Mouse (Mus musculus): Measurements from ENCODE around the gene Mtf1.

The Mtf1 gene

DNA sequence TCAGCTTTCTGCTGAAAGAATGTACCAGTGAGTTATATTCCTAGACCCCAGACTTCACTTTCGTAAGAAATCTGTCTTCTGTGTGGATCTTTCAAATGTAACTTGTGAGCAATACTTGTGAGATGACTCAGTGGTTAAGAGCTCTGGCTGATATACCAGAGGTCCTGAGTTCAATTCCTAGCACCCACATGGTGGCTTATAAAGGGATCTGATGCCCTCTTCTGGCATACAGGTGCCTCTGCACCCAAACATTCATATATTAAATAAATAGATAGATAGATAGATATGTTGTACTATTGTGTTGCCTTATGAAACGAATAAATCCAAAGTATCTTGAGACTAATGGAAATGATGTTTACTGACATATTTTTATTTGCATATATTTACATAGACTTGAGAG, 5.0 kb upstream of the Mtf1 start:
- in situ Hi-C loops (cut with MboI; ENCODE audit: unreplicated experiment in 2 of 2) = no loop called here

- in situ Hi-C loops (cut with MboI; ENCODE audit: unreplicated experiment in 2 of 2) = loop anchor here in 1 of 2 experiments (5.0 to 10.0 kb wide), 2 partner anchors 45 to 88 kb away; partner anchors contain the start of gene Sf3a3
Observed at GRCm38 (mm10) chr4:124802309-124803260, 681 bp downstream of the Mtf1 start.

- in situ Hi-C loops (cut with MboI; ENCODE audit: unreplicated experiment in 2 of 2) = loop anchor here in 1 of 2 experiments (5.0 to 10.0 kb wide), 2 partner anchors 44 to 89 kb away; partner anchors contain the start of gene Sf3a3
Observed at GRCm38 (mm10) chr4:124803406-124803805, 1.5 kb downstream of the Mtf1 start.

DNA sequence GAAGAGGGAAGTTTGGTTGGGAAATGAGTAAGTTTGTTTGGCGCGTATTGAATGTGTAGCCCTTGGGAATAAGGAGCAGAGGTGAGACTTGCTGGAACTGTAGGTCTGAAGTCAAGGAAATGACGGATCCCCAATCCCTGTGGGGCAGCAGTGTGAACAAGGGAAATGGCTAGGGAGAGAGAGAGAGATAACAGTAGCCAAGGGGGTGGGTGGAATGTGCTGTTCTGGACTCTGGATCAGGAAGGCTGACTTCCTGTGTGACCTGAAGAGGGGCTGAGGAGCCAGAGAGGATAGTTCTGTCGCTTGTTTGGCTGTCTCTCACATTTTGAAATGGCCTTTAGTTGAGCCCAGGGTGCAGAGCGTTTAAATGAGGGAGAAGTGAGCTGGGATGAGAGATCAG, 6.6 kb downstream of the Mtf1 start:
- in situ Hi-C loops (cut with MboI; ENCODE audit: unreplicated experiment in 2 of 2) = loop anchor here (5.0 to 10.0 kb wide), 2 partner anchors 39 to 94 kb away; partner anchors contain the start of gene Sf3a3 (in 1 of the 2)

GRCm38 (mm10) chr4:124809136-124809883, 7.4 kb downstream of the Mtf1 start:
- in situ Hi-C loops (cut with MboI; ENCODE audit: unreplicated experiment in 2 of 2) = loop anchor here (5.0 to 10.0 kb wide), 2 partner anchors 38 to 95 kb away; partner anchors contain the start of gene Sf3a3 (in 1 of the 2)

DNA sequence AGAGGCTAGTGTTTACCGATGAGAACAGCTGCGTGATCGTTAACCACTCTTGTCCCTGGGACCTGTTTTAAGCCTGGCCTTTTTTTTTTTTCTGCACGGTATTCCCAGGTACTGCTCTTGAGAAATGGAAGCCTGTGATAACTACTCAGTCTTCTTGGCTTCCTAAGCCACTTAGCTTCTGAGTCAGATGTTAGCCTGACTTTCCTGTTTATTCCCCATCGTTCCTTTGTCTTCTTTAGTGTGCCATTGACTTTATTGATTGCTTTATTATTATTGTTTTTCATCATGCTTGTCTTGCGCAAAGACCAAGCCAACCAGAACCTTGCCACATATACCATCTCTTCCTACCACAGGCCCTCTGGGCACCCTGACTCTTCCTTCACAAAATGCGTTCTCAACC, 8.2 kb downstream of the Mtf1 start:
- in situ Hi-C loops (cut with MboI; ENCODE audit: unreplicated experiment in 2 of 2) = no loop called here

DNA sequence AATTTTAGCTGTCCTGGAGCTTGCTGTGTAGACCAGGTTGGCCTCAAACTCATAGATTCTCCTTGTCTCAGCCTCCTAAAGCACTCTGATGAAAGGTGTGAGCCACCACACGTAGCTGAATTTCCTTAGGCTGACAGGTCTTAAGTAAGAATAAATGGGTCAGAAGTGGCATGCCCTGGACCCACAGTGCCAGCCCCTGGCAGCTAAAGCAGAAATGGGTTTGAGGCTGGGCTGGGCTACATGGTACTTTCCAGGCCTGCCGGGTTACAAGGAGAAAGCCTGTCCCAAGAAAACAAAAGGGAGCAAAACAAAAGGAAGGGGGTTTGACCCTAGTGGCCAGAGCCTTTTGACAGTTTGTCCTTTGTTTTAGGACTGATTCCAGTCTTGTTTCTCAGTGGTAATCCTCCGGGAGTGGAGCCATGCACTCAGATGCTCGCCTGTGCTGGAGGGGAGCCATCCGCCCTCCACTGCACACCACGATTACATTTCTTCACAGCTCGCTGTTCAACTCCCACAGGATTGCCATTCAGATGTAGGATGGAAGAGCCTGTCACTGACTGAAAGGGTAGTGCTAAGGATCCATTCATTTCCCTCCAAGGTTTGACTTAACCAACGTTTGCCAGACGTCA, 9.6 kb downstream of the Mtf1 start:
- in situ Hi-C loops (cut with MboI; ENCODE audit: unreplicated experiment in 2 of 2) = no loop called here

GRCm38 (mm10) chr4:124815901-124816300, 14.0 kb downstream of the Mtf1 start:
- in situ Hi-C loops (cut with MboI; ENCODE audit: unreplicated experiment in 2 of 2) = no loop called here

- in situ Hi-C loops (cut with MboI; ENCODE audit: unreplicated experiment in 2 of 2) = no loop called here
Observed at GRCm38 (mm10) chr4:124817803-124818202, 15.9 kb downstream of the Mtf1 start.

DNA sequence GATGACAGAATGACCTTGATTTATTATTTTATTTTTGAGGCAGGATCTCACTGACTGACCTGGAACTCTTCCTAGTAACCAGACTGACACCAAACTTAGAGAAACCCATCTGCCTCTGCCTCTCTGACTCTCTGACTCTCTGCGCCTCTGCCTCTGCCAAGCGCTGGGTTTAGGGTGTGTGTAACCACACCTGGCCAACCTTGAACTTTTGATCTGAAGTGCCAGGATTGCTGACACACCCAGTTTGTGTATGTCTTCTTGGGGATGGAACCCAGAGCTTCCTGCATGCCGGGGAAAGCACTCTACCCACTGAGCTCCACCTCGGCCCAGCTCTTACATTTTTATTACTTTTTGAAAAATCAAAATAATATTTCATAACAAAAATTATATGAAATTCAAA, 16.9 kb downstream of the Mtf1 start:
- in situ Hi-C loops (cut with MboI; ENCODE audit: unreplicated experiment in 2 of 2) = no loop called here

- in situ Hi-C loops (cut with MboI; ENCODE audit: unreplicated experiment in 2 of 2) = no loop called here
Observed at GRCm38 (mm10) chr4:124824967-124825366, 23.1 kb downstream of the Mtf1 start.

GRCm38 (mm10) chr4:124825371-124825965, 23.6 kb downstream of the Mtf1 start:
- in situ Hi-C loops (cut with MboI; ENCODE audit: unreplicated experiment in 2 of 2) = no loop called here

DNA sequence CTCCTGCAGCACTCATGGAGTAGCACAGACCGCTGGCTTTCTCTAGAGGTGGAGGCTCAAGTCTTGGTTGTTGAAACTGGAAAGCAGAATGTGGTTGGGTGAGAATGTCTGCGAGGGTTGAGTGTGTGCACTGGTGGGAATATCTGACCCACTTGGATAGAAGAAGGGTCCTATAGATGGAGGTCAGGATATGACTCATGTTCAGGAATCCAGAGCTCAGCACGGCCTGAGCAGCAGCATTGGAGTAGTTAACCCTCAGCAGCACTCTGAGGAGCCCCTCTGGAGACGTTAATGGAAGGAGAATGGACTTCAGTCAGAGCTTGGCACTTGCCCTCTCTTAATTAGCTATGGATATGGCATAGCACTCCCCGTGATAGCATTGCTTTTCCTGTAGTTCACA, 27.8 kb downstream of the Mtf1 start:
- in situ Hi-C loops (cut with MboI; ENCODE audit: unreplicated experiment in 2 of 2) = no loop called here

- in situ Hi-C loops (cut with MboI; ENCODE audit: unreplicated experiment in 2 of 2) = no loop called here
Observed at GRCm38 (mm10) chr4:124832796-124833195, 30.9 kb downstream of the Mtf1 start.

- in situ Hi-C loops (cut with MboI; ENCODE audit: unreplicated experiment in 2 of 2) = no loop called here
Observed at GRCm38 (mm10) chr4:124838035-124838700, 36.3 kb downstream of the Mtf1 start.

GRCm38 (mm10) chr4:124840998-124841397, 39.1 kb downstream of the Mtf1 start:
- in situ Hi-C loops (cut with MboI; ENCODE audit: unreplicated experiment in 2 of 2) = loop anchor here in 1 of 2 experiments (10.0 kb wide), 2 partner anchors 126 to 886 kb away; partner anchors contain the start of gene Sf3a3

- in situ Hi-C loops (cut with MboI; ENCODE audit: unreplicated experiment in 2 of 2) = loop anchor here in 1 of 2 experiments (10.0 kb wide), 2 partner anchors 129 to 889 kb away; partner anchors contain the start of gene Sf3a3
Observed at GRCm38 (mm10) chr4:124843493-124843892, 41.6 kb downstream of the Mtf1 start.

- in situ Hi-C loops (cut with MboI; ENCODE audit: unreplicated experiment in 2 of 2) = loop anchor here (5.0 to 10.0 kb wide), 5 partner anchors 40 to 893 kb away; partner anchors contain the start of genes Sf3a3 (in 2 of the 2) and Mtf1 (in 1 of the 2)
Observed at GRCm38 (mm10) chr4:124847573-124847972, 45.7 kb downstream of the Mtf1 start.

DNA sequence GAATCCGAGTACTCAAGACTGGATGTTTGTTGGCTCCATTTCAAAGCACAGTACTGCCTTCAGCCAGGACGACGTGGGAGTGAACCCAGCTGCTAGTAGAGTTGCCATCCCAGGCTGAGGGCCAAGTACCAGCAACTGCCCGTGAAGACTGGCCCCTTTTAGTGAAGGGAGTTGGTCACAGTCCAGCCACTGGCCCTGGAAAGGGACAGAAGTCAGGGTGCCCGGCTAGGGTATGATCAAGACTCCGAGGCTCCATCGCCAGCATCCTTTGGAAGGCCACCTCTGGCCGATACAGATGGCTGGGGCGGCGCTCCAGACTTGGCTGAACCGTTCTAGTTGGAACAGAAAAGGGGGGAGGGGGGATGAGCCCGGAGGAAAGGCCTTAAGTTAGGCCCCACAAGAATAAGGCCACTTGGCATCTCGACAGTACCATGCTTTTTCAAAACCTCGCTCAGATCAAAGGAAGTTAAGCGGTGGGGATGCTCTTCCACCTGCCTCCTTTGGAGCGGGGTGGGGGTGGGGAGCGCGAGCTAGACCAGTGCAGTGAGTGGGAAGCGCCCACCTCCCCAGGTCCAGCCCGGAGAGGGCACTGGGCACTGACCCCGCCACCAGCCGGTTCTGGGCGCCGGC, 47.8 kb downstream of the Mtf1 start:
- in situ Hi-C loops (cut with MboI; ENCODE audit: unreplicated experiment in 2 of 2) = loop anchor here (5.0 to 10.0 kb wide), 7 partner anchors 42 to 895 kb away; partner anchors contain the start of genes Sf3a3 (in 2 of the 2), Mtf1 (in 1 of the 2) and Utp11 (in 1 of the 2)

All from v-Abl transformed pro-B cells (cell line).